Comparison of ENCODE assay signal across 8 mouse cellular contexts in genomic region chrX:139416701-139417100, GRCm38 (mm10).
DNase-seq lines count a peak whose midpoint lies in the region; ATAC-seq and TF ChIP-seq lines count a peak whose summit lies in the region.

No protein-coding gene starts in this region.

- no peaks in the 10 kb centered on the region for H3K4me1 ChIP-seq in liver, adult 2 months (ENCODE audit: control insufficient read depth, insufficient read depth, low read length)
- H3K4me1 ChIP-seq in liver, embryonic 12.5 days = no peaks in the 10 kb centered on the region
- no peaks in the 10 kb centered on the region for H3K4me1 ChIP-seq in limb, embryonic 11.5 days (ENCODE audit: control insufficient read depth, insufficient read depth, low read length)

- H3K79me2 ChIP-seq in liver, adult 2 months (ENCODE audit: control insufficient read depth, insufficient read depth, low read length) = no peaks in the 10 kb centered on the region

- no peak for TF ChIP-seq CTCF in liver, adult 2 months (IDR thresholded peaks at IDR 0.05; ENCODE audit: low read depth, low read length)

- no peak overlapping the region for H3K27ac ChIP-seq in liver, adult 2 months (replicated peaks; ENCODE audit: insufficient read depth, low read depth, low read length)
- H3K27ac ChIP-seq in liver, embryonic 12.5 days = no peak overlapping the region
- no peak overlapping the region for H3K27ac ChIP-seq in limb, embryonic 11.5 days (replicated peaks; ENCODE audit: low read depth, low read length)

- DNase-seq in liver, adult 2 months (ENCODE audit: extremely low read depth, low read depth, low spot score) = peak; percentile 22
- DNase-seq in cerebellum, postnatal 4 days (ENCODE audit: low spot score in 2 of 2) = peak; percentile 36 to 55
- peak; percentile 71 for DNase-seq in kidney, adult 9 months
- DNase-seq in limb, embryonic 11.5 days (ENCODE audit: low spot score) = peak; percentile 76
- peak; percentile 60 for DNase-seq in retina, postnatal 1 day

- ATAC-seq in liver, embryonic 12.5 days = no peak
- ATAC-seq in activated CD4-positive, CD25-positive, alpha-beta regulatory T cell, adult 4 months = peak; percentile 46
- ATAC-seq in limb, embryonic 11.5 days (ENCODE audit: insufficient number of reproducible peaks, low FRiP score, low TSS enrichment, low read depth) = no peak
- no peak for ATAC-seq in erythroid progenitor cell, adult 5-6 weeks (replicated peaks; ENCODE audit: low FRiP score, poor library complexity, severe bottlenecking)

- H3K36me3 ChIP-seq in liver, adult 2 months (ENCODE audit: control insufficient read depth, insufficient read depth, low read length) = no peaks in the 10 kb centered on the region
- no peaks in the 10 kb centered on the region for H3K36me3 ChIP-seq in liver, embryonic 12.5 days
- H3K36me3 ChIP-seq in limb, embryonic 11.5 days (ENCODE audit: control insufficient read depth, insufficient read depth, low read length) = no peaks in the 10 kb centered on the region

- WGBS in liver, adult 2 months = 28% methylated on average over 6 of the region's 6 CpGs
- 43% methylated on average over 6 of the region's 6 CpGs for WGBS in liver, embryonic 12.5 days (ENCODE audit: insufficient replicate concordance)
- 69% methylated on average over 6 of the region's 6 CpGs for whole genome bisulfite sequencing in limb, embryonic 11.5 days

- no peak overlapping the region for H3K4me3 ChIP-seq in liver, adult 2 months (ENCODE audit: insufficient read depth, low read depth, low read length)
- no peak overlapping the region for H3K4me3 ChIP-seq in liver, embryonic 12.5 days
- H3K4me3 ChIP-seq in limb, embryonic 11.5 days (ENCODE audit: low read depth, low read length) = no peak overlapping the region

- H3K27me3 ChIP-seq in liver, adult 2 months (ENCODE audit: control insufficient read depth, insufficient read depth, low read length) = no peaks in the 10 kb centered on the region
- no peaks in the 10 kb centered on the region for H3K27me3 ChIP-seq in liver, embryonic 12.5 days (replicated peaks)
- H3K27me3 ChIP-seq in limb, embryonic 11.5 days (ENCODE audit: control insufficient read depth, insufficient read depth, low read length) = no peaks in the 10 kb centered on the region

- TF ChIP-seq POLR2A in liver, adult 2 months (IDR thresholded peaks at IDR 0.05; ENCODE audit: extremely low read depth, insufficient read depth, low read length) = no peak

- no peaks in the 10 kb centered on the region for H3K9me3 ChIP-seq in liver, embryonic 12.5 days (replicated peaks)
- H3K9me3 ChIP-seq in limb, embryonic 11.5 days (ENCODE audit: control insufficient read depth, low read length) = no peaks in the 10 kb centered on the region

- no peak overlapping the region for H3K9ac ChIP-seq in liver, adult 2 months (ENCODE audit: low read depth, low read length)
- H3K9ac ChIP-seq in liver, embryonic 12.5 days = no peak overlapping the region
- no peak overlapping the region for H3K9ac ChIP-seq in limb, embryonic 11.5 days (ENCODE audit: low read length)

- H3K4me2 ChIP-seq in liver, embryonic 12.5 days = no peak overlapping the region
- H3K4me2 ChIP-seq in limb, embryonic 11.5 days (ENCODE audit: low read depth, severe bottlenecking) = no peak overlapping the region

Comparison
In these comparisons a context has a peak if more than half of its experiments do, and no peak if none do; other contexts are left out.
1. DNase-seq: peak in every context shown above with its lines; median percentile 76 in limb, embryonic 11.5 days; 71 in kidney, adult 9 months; 60 in retina, postnatal 1 day; 46 in cerebellum, postnatal 4 days; 22 in liver, adult 2 months.